Mouse (Mus musculus): ENCODE data around the gene Prpf6.

- no peak for TF ChIP-seq GATA1 (IDR thresholded peaks at IDR 0.05; ENCODE audit: borderline replicate concordance, low read length)
- no peak for TF ChIP-seq FLI1 (IDR thresholded peaks at IDR 0.05; ENCODE audit: low read length)
Observed at GRCm38 (mm10) chr2:181579681-181580080, 12.0 kb upstream of the Prpf6 start.

Measured in megakaryocyte, embryonic 14.5 days (primary cell).